Mouse (Mus musculus): ENCODE data around the gene R3hdm4. TPM values are rescaled to one million over a fixed set of nuclear protein-coding genes. Genes with fewer than 3 reads are reported as not detected.
"Not testable (repeated sequence)": the region's sequence is repeated elsewhere in the genome, so short reads cannot be mapped to it uniquely, and the experiment has no call there.

Gene R3hdm4
- total and polyA plus RNA-seq, 2 experiments from 2014 or later: 58.4 to 107 TPM

GRCm38 (mm10) chr10:79965325-79965724, 44.3 kb upstream of the R3hdm4 start:
- peaks cover 10% of the 10 kb centered on the region; the same call in 1 of the 2 replicates for H3K27me3 ChIP-seq (ENCODE audit: control insufficient read depth, insufficient read depth, low read length)
- no peak overlapping the region for H3K27ac ChIP-seq (ENCODE audit: low read depth)
- 0 out of 2 replicates have a peak, but pooled peaks cover 6% of the 10 kb centered on the region for H3K4me1 ChIP-seq (ENCODE audit: control insufficient read depth, insufficient read depth)
- H3K4me3 ChIP-seq (ENCODE audit: low read depth, low read length): no peak overlapping the region
- TF ChIP-seq EP300 (IDR thresholded peaks at IDR 0.05; ENCODE audit: low read depth): no peak
- TF ChIP-seq CTCF (IDR thresholded peaks at IDR 0.05; ENCODE audit: low read depth): no peak
- WGBS: 82% methylated on average over 5 of the region's 5 CpGs
- no peak for DNase-seq (ENCODE audit: low spot score)
- H3K36me3 ChIP-seq (replicated peaks; ENCODE audit: control insufficient read depth, insufficient read depth, low read length): peaks cover 62% of the 10 kb centered on the region
- H3K4me2 ChIP-seq (ENCODE audit: low read depth, low read length): no peak overlapping the region
- H3K9ac ChIP-seq (replicated peaks; ENCODE audit: low read depth, low read length): no peak overlapping the region
- H3K9me3 ChIP-seq (replicated peaks; ENCODE audit: control insufficient read depth, low read length): no peaks in the 10 kb centered on the region
- no peak for ATAC-seq (ENCODE audit: insufficient read depth, low read depth)

- no peak overlapping the region for H3K9ac ChIP-seq (replicated peaks; ENCODE audit: low read depth, low read length)
- 0 out of 2 replicates have a peak, but pooled peaks cover 7% of the 10 kb centered on the region for H3K4me1 ChIP-seq (ENCODE audit: control insufficient read depth, insufficient read depth)
- peaks cover 62% of the 10 kb centered on the region for H3K36me3 ChIP-seq (replicated peaks; ENCODE audit: control insufficient read depth, insufficient read depth, low read length)
- H3K27ac ChIP-seq (ENCODE audit: low read depth): no peak overlapping the region
- H3K4me2 ChIP-seq (ENCODE audit: low read depth, low read length): no peak overlapping the region
- no peaks in the 10 kb centered on the region for H3K9me3 ChIP-seq (replicated peaks; ENCODE audit: control insufficient read depth, low read length)
- 92% methylated on average over 7 of the region's 7 CpGs for WGBS
- H3K27me3 ChIP-seq (ENCODE audit: control insufficient read depth, insufficient read depth, low read length): peaks cover 5% of the 10 kb centered on the region; the same call in 1 of the 2 replicates
- ATAC-seq (ENCODE audit: insufficient read depth, low read depth): no peak
- H3K4me3 ChIP-seq (ENCODE audit: low read depth, low read length): no peak overlapping the region
- TF ChIP-seq EP300 (IDR thresholded peaks at IDR 0.05; ENCODE audit: low read depth): no peak
- TF ChIP-seq CTCF (IDR thresholded peaks at IDR 0.05; ENCODE audit: low read depth): no peak
- no peak for DNase-seq (ENCODE audit: low spot score)
Measured at GRCm38 (mm10) chr10:79964727-79965126, 43.7 kb upstream of the R3hdm4 start.

GRCm38 (mm10) chr10:79960671-79961294, 39.8 kb upstream of the R3hdm4 start:
- Histone ChIP-seq H3K27ac (ENCODE audit: low read depth) (no peak overlapping the region), H3K27me3 (ENCODE audit: control insufficient read depth, insufficient read depth, low read length) (no peaks in the 10 kb centered on the region), H3K9me3 (replicated peaks; ENCODE audit: control insufficient read depth, low read length) (no peaks in the 10 kb centered on the region), H3K4me1 (ENCODE audit: control insufficient read depth, insufficient read depth) (0 out of 2 replicates have a peak, but pooled peaks cover 7% of the 10 kb centered on the region), H3K36me3 (replicated peaks; ENCODE audit: control insufficient read depth, insufficient read depth, low read length) (peaks cover 38% of the 10 kb centered on the region), H3K4me3 (ENCODE audit: low read depth, low read length) (peak overlapping the region; percentile 98), H3K9ac (replicated peaks; ENCODE audit: low read depth, low read length) (peak overlapping the region; percentile 68), H3K4me2 (ENCODE audit: low read depth, low read length) (peak overlapping the region; percentile 70)
- ATAC-seq (ENCODE audit: insufficient read depth, low read depth) (no peak), DNase-seq (ENCODE audit: low spot score) (no peak)
- WGBS: 13% methylated on average over 10 of the region's 10 CpGs
- TF ChIP-seq CTCF (IDR thresholded peaks at IDR 0.05; ENCODE audit: low read depth) (no peak), EP300 (IDR thresholded peaks at IDR 0.05; ENCODE audit: low read depth) (no peak)

- ATAC-seq (ENCODE audit: insufficient read depth, low read depth): peak; percentile 96
- WGBS: under 1% methylated on average over 61 of the region's 61 CpGs
- peak; percentile 99 for DNase-seq (ENCODE audit: low spot score)
- peak within 1 kb of the TSS; percentile 71 for H3K27ac ChIP-seq (ENCODE audit: low read depth)
- H3K9ac ChIP-seq (replicated peaks; ENCODE audit: low read depth, low read length): peak within 1 kb of the TSS; percentile 68
- peak within 1 kb of the TSS; percentile 70 for H3K4me2 ChIP-seq (ENCODE audit: low read depth, low read length)
- TF ChIP-seq EP300 (IDR thresholded peaks at IDR 0.05; ENCODE audit: low read depth) (no peak), CTCF (IDR thresholded peaks at IDR 0.05; ENCODE audit: low read depth) (peak; percentile 99)
- peaks cover 31% of the 10 kb centered on the region for H3K36me3 ChIP-seq (replicated peaks; ENCODE audit: control insufficient read depth, insufficient read depth, low read length)
- 0 out of 2 replicates have a peak, but pooled peaks cover 7% of the 10 kb centered on the region for H3K4me1 ChIP-seq (ENCODE audit: control insufficient read depth, insufficient read depth)
- H3K27me3 ChIP-seq (ENCODE audit: control insufficient read depth, insufficient read depth, low read length): no peaks in the 10 kb centered on the region
- no peaks in the 10 kb centered on the region for H3K9me3 ChIP-seq (replicated peaks; ENCODE audit: control insufficient read depth, low read length)
- peak within 1 kb of the TSS; percentile 98 for H3K4me3 ChIP-seq (ENCODE audit: low read depth, low read length)
Measured at GRCm38 (mm10) chr10:79959847-79960601, 39.0 kb upstream of the R3hdm4 start, which contains the start of gene Wdr18. Gene Wdr18 (plus strand): TSS chr10:79960152.

- Histone ChIP-seq H3K36me3 (replicated peaks; ENCODE audit: control insufficient read depth, insufficient read depth, low read length) (peaks cover 25% of the 10 kb centered on the region), H3K4me2 (ENCODE audit: low read depth, low read length) (peak overlapping the region; percentile 70), H3K4me3 (ENCODE audit: low read depth, low read length) (peak overlapping the region; percentile 98; the same call in 1 of the 2 replicates), H3K27ac (ENCODE audit: low read depth) (0 out of 2 replicates have a peak overlapping the region, but pooled peaks have one; percentile 53)
- ATAC-seq (ENCODE audit: insufficient read depth, low read depth); H3K9ac ChIP-seq (replicated peaks; ENCODE audit: low read depth, low read length); H3K4me1 ChIP-seq (ENCODE audit: control insufficient read depth, insufficient read depth); H3K27me3 ChIP-seq (ENCODE audit: control insufficient read depth, insufficient read depth, low read length); H3K9me3 ChIP-seq (replicated peaks; ENCODE audit: control insufficient read depth, low read length); DNase-seq (ENCODE audit: low spot score): not testable (repeated sequence)
- WGBS: 32% methylated on average over 10 of the region's 10 CpGs
Measured at GRCm38 (mm10) chr10:79959412-79959811, 38.4 kb upstream of the R3hdm4 start.
